Mouse (Mus musculus) forebrain, embryonic 12.5 days (tissue): ENCODE data around the gene Atxn7l3. TPM values are rescaled to one million over a fixed set of nuclear protein-coding genes. Genes with fewer than 3 reads are reported as not detected.

Experiments
- ATAC-seq: fragments of 200-750 bp; cut with Nextera tagmentation; 2 replicates; pipeline ENCODE4 v1.8.0; 2017; ENCODE audit warnings: moderate TSS enrichment; ENCODE audit not compliant: low FRiP score
- H3K27ac ChIP-seq: fragments of 300-500 bp; sonication (generic); 2 replicates; pipeline ENCODE4 v1.5.1; 2016; ENCODE audit warnings: mild to moderate bottlenecking
- H3K27me3 ChIP-seq: fragments of 300-500 bp; sonication (generic); 2 replicates; pipeline ENCODE4 v1.6.1; 2016; ENCODE audit warnings: mild to moderate bottlenecking
- H3K36me3 ChIP-seq: fragments of 300-500 bp; sonication (generic); replicated peaks from 2 replicates; pipeline ENCODE4 v1.6.1; 2016; ENCODE audit warnings: mild to moderate bottlenecking
- H3K4me1 ChIP-seq: fragments of 300-500 bp; sonication (generic); 2 replicates; pipeline ENCODE4 v1.6.1; 2016
- H3K4me2 ChIP-seq: fragments of 300-500 bp; sonication (generic); 2 replicates; pipeline ENCODE4 v1.6.1; 2016; ENCODE audit warnings: mild to moderate bottlenecking, moderate library complexity
- H3K4me3 ChIP-seq: fragments of 300-500 bp; sonication (generic); replicated peaks from 2 replicates; pipeline ENCODE4 v1.5.1; 2016; ENCODE audit warnings: mild to moderate bottlenecking
- H3K9ac ChIP-seq: fragments of 300-500 bp; sonication (generic); 2 replicates; pipeline ENCODE4 v1.6.1; 2016; ENCODE audit warnings: mild to moderate bottlenecking
- H3K9me3 ChIP-seq: fragments of 300-500 bp; sonication (generic); 2 replicates; pipeline ENCODE4 v1.6.1; 2016
- WGBS: fragments of 180-500 bp; shearing (Covaris S2); methylation state at CpG from one replicate; pipeline ENCODE4 v1.1.7; 2016; 5-methylcytosine and 5-hydroxymethylcytosine counted together
- polyA plus RNA-seq: library from polyadenylated mRNA; unstranded; fragments of >200 nt; fragmentation: Nextera tagmentation; extraction: Ambion mirVana; gene quantifications from 2 replicates; pipeline ENCODE4 v1.2.1, GENCODE M21; 2016

Gene Atxn7l3
- polyA plus RNA-seq, 1 experiment from 2014 or later, result 22.4 TPM

DNA sequence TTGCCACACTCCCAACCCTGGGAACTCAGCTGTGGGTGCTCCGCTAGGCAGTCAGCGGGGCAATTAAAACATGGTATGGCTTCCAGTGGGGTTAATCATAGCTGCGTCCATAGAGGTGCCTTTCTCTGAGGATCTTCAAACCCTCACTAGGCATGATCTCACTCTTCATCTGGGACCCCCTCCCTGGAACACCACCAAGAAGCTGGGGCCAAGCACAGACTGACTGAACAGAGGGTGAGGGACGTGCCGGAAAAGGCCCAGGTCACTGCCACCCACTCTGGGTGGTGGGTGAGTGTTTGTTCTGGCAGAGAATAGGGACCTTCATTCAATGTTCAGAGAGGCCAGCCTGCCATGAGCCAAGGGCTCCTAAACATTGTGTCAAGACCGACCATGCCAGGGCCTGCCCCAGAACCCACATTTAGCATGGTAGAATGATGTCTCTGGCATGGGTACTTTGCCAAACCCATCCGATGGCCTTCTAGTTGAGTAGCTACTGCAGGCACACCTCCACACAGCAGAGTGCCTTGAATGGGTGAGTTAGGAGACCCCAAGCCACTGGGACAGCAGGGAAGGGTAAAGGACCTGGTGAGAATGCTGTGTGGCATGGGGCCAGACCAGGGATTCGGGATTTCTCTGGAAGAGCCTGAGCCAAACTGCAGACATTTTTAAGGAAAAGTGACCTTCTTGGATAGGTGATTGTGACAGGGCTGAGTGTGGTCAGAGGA is 29.6 kb downstream of the Atxn7l3 start:
- H3K4me1 ChIP-seq, result 0 out of 2 replicates have a peak, but pooled peaks cover 2% of the 10 kb centered on the region
- WGBS, result 88% methylated on average over 8 of the region's 8 CpGs
- H3K4me2 ChIP-seq, result no peak overlapping the region
- H3K27me3 ChIP-seq, result 0 out of 2 replicates have a peak, but pooled peaks cover 2% of the 10 kb centered on the region
- H3K36me3 ChIP-seq, result peaks cover 9% of the 10 kb centered on the region
- no peak for ATAC-seq
- H3K4me3 ChIP-seq, result no peak overlapping the region
- H3K9ac ChIP-seq, result no peak overlapping the region
- no peak overlapping the region for H3K27ac ChIP-seq
- no peaks in the 10 kb centered on the region for H3K9me3 ChIP-seq

DNA sequence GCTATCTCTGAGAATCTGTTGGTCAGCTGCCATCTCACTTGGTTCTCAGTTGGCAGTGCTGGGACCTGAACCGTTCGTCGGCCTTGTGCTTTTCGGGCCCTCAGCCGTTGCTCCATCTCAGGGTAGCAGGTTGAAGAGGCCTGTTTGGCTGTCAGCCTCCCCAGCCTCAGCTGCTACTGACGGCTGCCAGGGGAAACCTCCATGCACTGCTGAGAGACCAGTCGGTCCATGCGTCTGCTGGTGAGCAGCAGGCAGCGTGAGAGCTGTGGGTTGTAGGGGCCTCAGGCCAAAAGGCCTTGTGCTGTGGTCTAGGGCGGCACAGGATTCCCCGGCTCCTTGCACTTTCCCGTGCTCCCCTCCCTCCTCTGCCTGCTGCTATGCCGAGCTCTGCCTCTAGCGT is 30.6 kb downstream of the Atxn7l3 start:
- H3K27ac ChIP-seq, result no peak overlapping the region
- peaks cover 14% of the 10 kb centered on the region for H3K36me3 ChIP-seq
- no peak for ATAC-seq
- no peak overlapping the region for H3K9ac ChIP-seq
- H3K27me3 ChIP-seq, result 0 out of 2 replicates have a peak, but pooled peaks cover 2% of the 10 kb centered on the region
- no peak overlapping the region for H3K4me2 ChIP-seq
- no peak overlapping the region for H3K4me3 ChIP-seq
- H3K9me3 ChIP-seq, result no peaks in the 10 kb centered on the region
- H3K4me1 ChIP-seq, result 0 out of 2 replicates have a peak, but pooled peaks cover 2% of the 10 kb centered on the region
- 72% methylated on average over 14 of the region's 14 CpGs for WGBS

DNA sequence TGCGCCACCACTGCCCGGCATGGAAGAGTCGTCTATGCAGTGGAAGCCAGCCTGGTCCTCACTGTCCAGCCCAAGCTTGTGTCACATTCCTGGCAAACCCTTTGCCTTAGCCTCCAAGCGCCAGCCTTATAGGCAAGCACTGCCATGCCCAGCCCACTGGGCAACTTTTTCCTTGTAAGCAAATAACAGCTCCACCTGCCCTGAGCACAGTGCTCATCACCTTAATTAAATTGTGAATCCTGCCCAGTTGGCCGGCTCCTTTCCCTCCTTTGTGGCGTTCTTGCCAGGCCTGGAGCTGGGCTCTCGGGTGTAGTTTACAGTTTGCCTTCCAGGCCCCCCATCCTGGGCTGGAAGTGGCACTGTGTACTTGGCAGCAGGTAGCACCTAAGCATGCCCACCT is 33.2 kb downstream of the Atxn7l3 start:
- H3K27me3 ChIP-seq, result no peaks in the 10 kb centered on the region
- H3K36me3 ChIP-seq, result peaks cover 33% of the 10 kb centered on the region
- ATAC-seq, result no peak
- no peak overlapping the region for H3K4me2 ChIP-seq
- H3K4me3 ChIP-seq, result no peak overlapping the region
- WGBS, result 89% methylated on average over 7 of the region's 7 CpGs
- H3K4me1 ChIP-seq, result 0 out of 2 replicates have a peak, but pooled peaks cover 2% of the 10 kb centered on the region
- H3K9me3 ChIP-seq, result no peaks in the 10 kb centered on the region
- no peak overlapping the region for H3K9ac ChIP-seq
- no peak overlapping the region for H3K27ac ChIP-seq

DNA sequence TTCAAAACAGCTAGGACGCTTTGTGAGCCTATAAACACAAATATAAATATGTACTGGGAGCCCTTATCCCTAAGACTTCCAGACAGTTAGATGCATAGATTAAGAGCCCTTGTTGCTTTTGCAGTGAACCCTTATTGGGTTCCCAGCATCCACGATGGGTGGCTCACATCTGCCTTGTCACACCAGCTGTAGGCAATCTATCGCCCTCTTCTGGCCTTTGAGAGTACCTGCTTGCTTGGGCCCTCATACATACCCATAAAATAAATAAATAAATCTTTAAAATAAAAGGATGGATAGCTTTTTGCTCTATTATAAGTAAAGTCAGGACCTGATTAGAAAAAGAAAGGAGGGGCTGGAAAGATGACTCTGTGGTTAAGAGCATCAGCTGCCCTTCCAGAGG is 37.9 kb downstream of the Atxn7l3 start:
- H3K9me3 ChIP-seq, result no peaks in the 10 kb centered on the region
- H3K27me3 ChIP-seq, result no peaks in the 10 kb centered on the region
- peaks cover 54% of the 10 kb centered on the region for H3K36me3 ChIP-seq
- no peak overlapping the region for H3K4me2 ChIP-seq
- H3K9ac ChIP-seq, result no peak overlapping the region
- no peak overlapping the region for H3K4me3 ChIP-seq
- H3K27ac ChIP-seq, result no peak overlapping the region
- ATAC-seq, result no peak
- 80% methylated on average over 3 of the region's 3 CpGs for whole genome bisulfite sequencing
- H3K4me1 ChIP-seq, result peaks cover 14% of the 10 kb centered on the region

GRCm38 (mm10) chr11:102258095-102258494 is 38.3 kb downstream of the Atxn7l3 start:
- Histone ChIP-seq H3K4me1 (peaks cover 14% of the 10 kb centered on the region), H3K9me3 (no peaks in the 10 kb centered on the region), H3K9ac (no peak overlapping the region), H3K27ac (peak overlapping the region; percentile 38; the same call in 1 of the 2 replicates), H3K36me3 (peaks cover 54% of the 10 kb centered on the region), H3K27me3 (no peaks in the 10 kb centered on the region), H3K4me3 (no peak overlapping the region), H3K4me2 (no peak overlapping the region)
- 88% methylated on average over 6 of the region's 6 CpGs for WGBS
- no peak for ATAC-seq

- Histone ChIP-seq H3K9ac (no peak overlapping the region), H3K4me2 (no peak overlapping the region), H3K36me3 (peaks cover 51% of the 10 kb centered on the region), H3K27me3 (no peaks in the 10 kb centered on the region), H3K4me1 (peaks cover 14% of the 10 kb centered on the region), H3K9me3 (no peaks in the 10 kb centered on the region), H3K27ac (peak overlapping the region; percentile 38), H3K4me3 (no peak overlapping the region)
- 25% methylated on average over 9 of the region's 9 CpGs for WGBS
- no peak for ATAC-seq
Measured at GRCm38 (mm10) chr11:102257514-102257913, 38.9 kb downstream of the Atxn7l3 start.

DNA sequence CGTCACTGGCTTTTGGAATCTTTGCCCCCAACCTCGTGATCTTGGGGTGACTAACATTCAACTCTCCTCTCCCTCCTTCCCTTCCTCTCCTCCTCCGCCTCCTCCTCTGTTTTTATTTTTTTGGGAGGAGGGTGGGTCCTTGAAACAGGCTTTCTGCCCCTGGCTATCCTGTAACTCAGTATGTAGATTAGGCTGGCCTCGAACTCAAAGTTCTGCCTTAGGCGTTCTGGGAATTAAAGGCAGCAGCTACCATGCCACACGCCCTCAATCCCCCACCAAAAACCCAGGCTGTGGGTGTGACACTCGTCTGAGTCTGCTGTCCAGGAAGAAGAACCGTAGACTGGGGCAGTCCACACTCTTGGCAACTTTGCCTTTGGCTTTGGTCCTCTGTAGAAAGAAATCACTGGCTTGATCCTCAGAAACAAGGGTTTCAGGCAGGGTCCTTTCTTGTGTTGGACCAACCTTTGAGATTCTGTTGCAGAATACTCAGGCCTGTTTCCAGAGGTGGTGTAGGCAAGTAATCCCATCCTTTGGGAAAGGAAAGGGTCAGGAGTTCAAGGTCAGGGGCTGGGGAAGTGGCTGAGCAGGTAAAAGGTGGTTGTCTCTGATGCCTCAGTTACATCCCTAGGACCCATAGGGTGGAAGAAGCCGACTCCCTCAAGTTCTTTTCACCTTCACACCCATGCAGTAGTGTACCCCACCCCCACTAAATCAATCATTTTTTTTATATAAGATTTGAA is 46.9 kb downstream of the Atxn7l3 start:
- no peak for ATAC-seq
- peak overlapping the region; percentile 27; the same call in 1 of the 2 replicates for H3K27ac ChIP-seq
- H3K9ac ChIP-seq, result peak overlapping the region; percentile 80

GRCm38 (mm10) chr11:102248630-102249230 is 47.7 kb downstream of the Atxn7l3 start, which contains the start of gene BC030867:
BC030867 (plus strand) TSS chr11:102248882.
- H3K9me3 ChIP-seq, result no peaks in the 10 kb centered on the region
- peak within 1 kb of the TSS; percentile 80 for H3K9ac ChIP-seq
- H3K27me3 ChIP-seq, result no peaks in the 10 kb centered on the region
- H3K4me1 ChIP-seq, result peaks cover 30% of the 10 kb centered on the region
- peak within 1 kb of the TSS; percentile 57 for H3K4me3 ChIP-seq
- H3K4me2 ChIP-seq, result peak within 1 kb of the TSS; percentile 68
- peaks cover 14% of the 10 kb centered on the region for H3K36me3 ChIP-seq
- peak; percentile 65 for ATAC-seq
- peak within 1 kb of the TSS; percentile 27 for H3K27ac ChIP-seq
- under 1% methylated on average over 41 of the region's 41 CpGs for WGBS

More for the DNA sequence above, 46.9 kb downstream of the Atxn7l3 start:
- no peaks in the 10 kb centered on the region for H3K9me3 ChIP-seq
- H3K4me3 ChIP-seq, result peak overlapping the region; percentile 57
- H3K27me3 ChIP-seq, result no peaks in the 10 kb centered on the region
- peaks cover 27% of the 10 kb centered on the region for H3K4me1 ChIP-seq
- 10% methylated on average over 9 of the region's 9 CpGs for WGBS
- H3K4me2 ChIP-seq, result peak overlapping the region; percentile 68
- peaks cover 19% of the 10 kb centered on the region for H3K36me3 ChIP-seq

GRCm38 (mm10) chr11:102246871-102247270 is 49.6 kb downstream of the Atxn7l3 start:
- no peaks in the 10 kb centered on the region for H3K27me3 ChIP-seq
- ATAC-seq, result no peak
- H3K9ac ChIP-seq, result no peak overlapping the region
- WGBS, result 84% methylated on average over 4 of the region's 4 CpGs
- H3K4me2 ChIP-seq, result no peak overlapping the region
- no peak overlapping the region for H3K4me3 ChIP-seq
- H3K4me1 ChIP-seq, result peaks cover 30% of the 10 kb centered on the region
- H3K27ac ChIP-seq, result no peak overlapping the region
- H3K36me3 ChIP-seq, result peaks cover 10% of the 10 kb centered on the region
- no peaks in the 10 kb centered on the region for H3K9me3 ChIP-seq

DNA sequence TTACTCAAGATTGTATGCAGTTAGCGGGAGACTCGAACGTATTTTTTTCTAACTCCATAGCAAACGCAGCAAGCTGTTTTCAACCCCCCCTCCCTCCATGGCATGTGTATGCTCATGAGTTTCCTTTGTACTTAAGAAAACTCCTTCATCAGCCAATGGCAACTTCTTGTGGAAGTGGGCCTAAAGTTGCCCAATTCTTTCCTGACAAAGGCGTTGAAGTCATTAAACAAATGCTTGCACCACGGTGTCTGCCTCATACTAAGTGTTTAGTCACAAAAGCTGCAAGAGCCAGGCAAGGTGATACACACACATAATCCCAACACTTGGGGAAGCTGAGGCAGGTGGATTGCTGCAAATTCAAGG is 50.2 kb downstream of the Atxn7l3 start:
- no peaks in the 10 kb centered on the region for H3K27me3 ChIP-seq
- H3K4me3 ChIP-seq, result no peak overlapping the region
- H3K36me3 ChIP-seq, result peaks cover 5% of the 10 kb centered on the region
- no peak overlapping the region for H3K9ac ChIP-seq
- peaks cover 30% of the 10 kb centered on the region for H3K4me1 ChIP-seq
- H3K4me2 ChIP-seq, result no peak overlapping the region
- 83% methylated on average over 6 of the region's 6 CpGs for WGBS
- no peak for ATAC-seq
- no peak overlapping the region for H3K27ac ChIP-seq
- no peaks in the 10 kb centered on the region for H3K9me3 ChIP-seq

DNA sequence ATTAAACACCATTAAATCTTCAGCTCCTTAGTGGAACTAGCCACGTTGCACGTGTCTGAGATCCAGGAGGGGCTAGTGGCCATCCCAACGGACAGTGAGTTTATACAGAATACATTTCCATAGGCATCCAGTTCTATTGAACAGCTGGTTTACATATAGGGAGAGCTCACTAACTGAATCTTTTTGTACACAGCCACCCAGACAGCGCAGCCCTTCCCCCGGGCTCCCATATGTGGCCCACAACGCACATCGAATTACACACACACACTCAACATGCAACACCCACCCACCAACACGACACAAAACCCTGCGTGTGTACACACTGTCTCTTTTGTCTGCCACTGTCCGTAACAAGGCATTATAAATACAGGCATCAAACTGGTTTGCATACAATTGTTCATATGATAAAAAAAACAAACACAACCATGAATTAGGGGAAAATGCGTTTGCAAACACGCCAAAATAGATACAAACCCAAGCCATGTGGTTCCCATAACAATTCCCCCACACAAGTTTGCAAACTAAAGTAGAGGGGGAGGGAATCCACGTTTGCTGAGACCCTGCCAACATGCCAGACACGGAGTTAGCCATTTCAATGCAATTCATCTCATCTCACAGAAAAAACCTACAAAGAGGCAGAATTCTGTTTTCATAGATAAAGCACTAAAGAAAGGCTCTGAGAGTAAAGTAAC is 50.7 kb downstream of the Atxn7l3 start:
- H3K27ac ChIP-seq, result 0 out of 2 replicates have a peak overlapping the region, but pooled peaks have one; percentile 69
- WGBS, result 56% methylated on average over 14 of the region's 14 CpGs

More for the DNA sequence above, 50.7 kb downstream of the Atxn7l3 start:
- no peaks in the 10 kb centered on the region for H3K36me3 ChIP-seq
- no peaks in the 10 kb centered on the region for H3K27me3 ChIP-seq
- peak overlapping the region; percentile 57 for H3K9ac ChIP-seq
- peak overlapping the region; percentile 40 for H3K4me3 ChIP-seq
- H3K4me1 ChIP-seq, result peaks cover 30% of the 10 kb centered on the region
- peak overlapping the region; percentile 77 for H3K4me2 ChIP-seq
- ATAC-seq, result 0 out of 2 replicates have a peak, but pooled peaks have one; percentile 24
- H3K9me3 ChIP-seq, result no peaks in the 10 kb centered on the region
